Mouse (Mus musculus): ENCODE results near the gene Slc39a1.

Gene Slc39a1

GRCm38 (mm10) chr3:90247960-90248745 lies at the start of gene Slc39a1:
Gene Slc39a1 (plus strand): TSS chr3:90248172.
- DNase-seq: peak; percentile 97

DNA sequence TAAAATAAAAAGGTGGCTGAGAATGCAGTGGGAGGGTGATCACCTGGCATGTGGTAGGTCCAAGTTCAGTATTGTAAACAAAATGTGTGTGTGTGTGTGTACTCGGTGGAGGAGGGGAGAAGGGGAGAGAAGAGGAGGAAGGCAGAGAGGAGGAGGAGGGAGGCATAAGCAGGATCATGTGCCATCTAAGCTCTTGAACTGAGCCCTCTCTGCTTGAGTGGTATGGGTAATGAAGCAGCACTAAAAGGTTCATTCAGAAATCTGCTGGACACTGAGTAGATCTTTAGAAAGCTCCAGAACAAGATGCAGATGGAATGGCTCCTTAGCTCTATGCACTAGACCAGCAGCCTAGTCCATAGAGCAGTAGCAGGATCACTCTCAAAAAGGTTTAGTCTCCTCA lies 45.1 kb upstream of the Slc39a1 start:
- DNase-seq: no peak

DNA sequence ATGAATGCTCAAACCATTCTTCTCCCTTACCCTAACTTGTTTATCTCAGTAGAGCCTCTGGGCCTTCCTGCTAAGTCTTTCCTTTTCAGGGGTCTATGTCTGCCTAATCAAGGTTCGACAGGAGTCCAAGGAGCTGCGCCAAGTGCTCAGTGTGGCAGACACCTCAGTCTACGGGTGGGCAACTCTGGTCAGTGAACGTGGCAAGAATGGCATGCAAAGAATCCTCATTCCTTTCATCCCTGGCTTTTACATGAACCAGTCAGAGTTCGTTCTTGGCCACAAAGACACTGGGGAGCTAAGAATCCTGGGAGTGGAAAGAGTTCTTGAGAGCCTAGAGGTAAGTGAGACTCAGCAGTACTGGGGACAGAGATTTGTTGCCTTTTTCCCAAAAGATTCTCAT lies 44.4 kb upstream of the Slc39a1 start:
- no peak for DNase-seq

- DNase-seq: no peak
Measured at GRCm38 (mm10) chr3:90204582-90204981, 43.4 kb upstream of the Slc39a1 start.

DNA sequence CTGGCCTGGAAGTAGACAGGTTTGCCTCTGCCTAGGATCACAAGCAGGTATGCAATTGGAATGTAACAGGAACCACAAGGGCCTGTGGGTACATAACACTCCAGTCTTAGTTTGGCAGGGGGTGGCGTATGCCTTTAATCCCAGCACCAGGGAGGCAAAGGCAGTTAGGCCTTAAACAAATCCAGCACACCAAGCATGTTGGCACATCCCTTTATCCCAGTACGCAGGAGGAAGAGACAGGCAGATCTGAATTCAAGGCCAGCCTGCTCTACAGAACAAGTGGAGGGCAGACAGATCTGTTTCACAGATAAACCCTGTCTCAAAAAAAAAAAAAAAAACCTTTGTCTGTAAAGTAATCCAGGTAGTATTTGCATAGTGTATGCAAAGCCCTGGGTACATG lies 39.3 kb upstream of the Slc39a1 start:
- no peak for DNase-seq

- no peak for DNase-seq
Measured at GRCm38 (mm10) chr3:90209908-90210566, 37.9 kb upstream of the Slc39a1 start.

DNA sequence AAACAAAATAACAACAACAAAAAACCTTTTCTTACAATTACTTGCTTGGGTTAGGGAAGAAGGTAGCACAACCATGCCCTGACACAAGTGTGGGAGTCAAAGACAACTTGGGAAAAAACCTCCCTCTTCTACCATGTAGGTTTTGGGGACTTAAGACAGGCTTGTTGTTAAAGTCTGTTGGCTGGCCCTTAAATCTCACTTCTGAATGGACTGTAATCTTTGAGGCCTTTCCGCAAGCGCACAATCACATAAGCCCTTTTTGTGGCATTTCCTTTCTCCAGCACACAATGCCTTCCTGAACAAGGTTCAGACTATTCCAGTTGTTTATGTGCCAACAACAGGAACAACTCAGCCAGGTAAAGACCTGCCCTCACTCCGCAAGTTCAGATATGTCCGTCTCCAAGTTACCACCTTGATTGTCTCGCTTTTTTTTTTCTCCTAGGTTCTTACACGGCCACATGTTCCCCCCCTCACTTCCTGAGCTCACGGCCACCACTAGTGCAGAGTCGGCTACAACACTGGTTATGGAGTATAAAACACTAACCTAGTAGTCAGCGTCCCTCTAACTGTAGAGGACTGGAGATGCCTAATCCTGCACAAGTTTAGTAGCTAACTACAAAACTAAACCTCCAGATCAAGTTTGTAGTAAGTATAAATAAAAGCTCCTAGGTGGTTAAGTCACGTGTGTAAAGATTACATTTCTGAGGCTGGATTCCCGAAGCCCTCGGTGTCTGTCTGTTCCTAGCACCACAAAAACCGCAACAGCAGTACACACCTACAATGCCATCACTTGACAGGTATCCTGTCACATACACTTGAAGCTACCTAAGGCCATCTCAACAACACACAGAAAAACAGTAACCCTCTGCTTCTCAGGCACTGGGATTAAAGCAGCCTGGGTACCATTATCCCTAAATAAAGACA lies 36.2 kb upstream of the Slc39a1 start:
- no peak for DNase-seq

DNA sequence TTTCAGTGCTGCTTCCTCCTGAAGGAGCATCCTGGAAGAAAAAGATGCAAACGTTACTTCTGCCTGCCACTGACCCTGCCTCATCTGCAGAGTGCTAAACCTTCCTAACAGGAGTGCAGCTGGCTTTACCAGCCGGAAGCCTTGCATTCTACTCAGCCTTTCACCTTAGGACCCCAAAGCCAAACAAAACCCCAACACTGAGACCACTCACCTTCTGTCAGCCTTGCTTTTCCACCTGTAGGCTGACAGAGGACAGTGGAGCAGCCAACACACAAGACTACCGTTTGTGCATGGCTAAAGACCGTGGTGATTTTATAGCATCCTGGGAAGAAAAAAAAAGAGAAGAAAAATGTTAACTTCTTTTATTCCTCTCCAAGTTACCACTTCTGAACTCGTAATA lies 35.2 kb upstream of the Slc39a1 start:
- DNase-seq: no peak

- peak; percentile 91 for DNase-seq
Measured at GRCm38 (mm10) chr3:90213377-90213866, 34.5 kb upstream of the Slc39a1 start, which contains the start of the genes Rps27 and Rab13. Gene Rps27 (minus strand): TSS chr3:90213651. Gene Rab13 (plus strand): TSS chr3:90213695.

GRCm38 (mm10) chr3:90213956-90214684 lies 33.9 kb upstream of the Slc39a1 start:
- DNase-seq: peak; percentile 44

DNA sequence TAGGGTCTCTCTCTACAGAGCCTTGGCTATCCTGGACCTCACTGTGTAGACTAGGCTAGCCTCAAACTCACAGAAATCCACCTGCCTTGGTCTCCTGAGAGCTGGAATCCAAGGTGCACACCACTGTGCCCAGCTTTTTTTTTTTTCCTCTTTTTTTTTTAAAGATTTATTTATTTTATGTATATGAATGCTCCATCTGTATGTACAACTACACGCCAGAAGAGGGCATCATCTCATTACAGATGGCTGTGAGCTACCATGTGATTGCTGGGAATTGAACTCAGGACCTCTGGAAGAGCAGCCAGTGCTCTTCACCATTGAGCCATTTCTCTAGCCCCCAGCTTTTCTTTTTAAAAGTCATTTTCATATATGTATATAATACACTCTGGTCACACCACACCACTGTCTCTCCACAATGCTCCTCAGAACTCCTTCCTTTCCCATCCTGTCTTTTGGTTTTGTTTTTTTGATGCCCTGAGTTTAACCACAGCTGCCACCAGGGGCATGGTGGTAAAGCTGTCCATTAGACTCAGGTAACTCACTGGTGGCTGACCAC lies 32.1 kb upstream of the Slc39a1 start:
- no peak for DNase-seq

GRCm38 (mm10) chr3:90220088-90220487 lies 27.9 kb upstream of the Slc39a1 start:
- DNase-seq: peak; percentile 70

- peak; percentile 91 for DNase-seq
Measured at GRCm38 (mm10) chr3:90220531-90220951, 27.4 kb upstream of the Slc39a1 start.

DNA sequence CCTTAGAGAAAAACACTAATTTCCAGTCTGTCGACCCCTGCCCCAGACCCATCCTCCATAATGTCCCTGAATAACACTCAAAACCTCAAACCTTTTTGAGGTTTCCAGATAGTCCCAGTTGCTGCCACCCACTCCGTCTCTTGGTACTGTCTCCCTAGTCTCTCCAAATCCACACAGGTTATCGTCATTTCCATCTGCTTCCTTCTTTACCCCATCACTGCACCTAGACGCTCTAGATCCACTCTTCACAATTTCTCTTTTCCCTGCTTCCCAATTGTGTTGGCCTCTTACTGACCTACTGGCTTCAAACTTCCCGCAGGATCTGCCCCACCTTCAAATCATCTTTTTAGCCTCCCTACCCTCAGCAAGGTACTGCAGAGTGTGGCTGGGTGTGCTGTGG lies 26.8 kb upstream of the Slc39a1 start:
- no peak for DNase-seq

DNA sequence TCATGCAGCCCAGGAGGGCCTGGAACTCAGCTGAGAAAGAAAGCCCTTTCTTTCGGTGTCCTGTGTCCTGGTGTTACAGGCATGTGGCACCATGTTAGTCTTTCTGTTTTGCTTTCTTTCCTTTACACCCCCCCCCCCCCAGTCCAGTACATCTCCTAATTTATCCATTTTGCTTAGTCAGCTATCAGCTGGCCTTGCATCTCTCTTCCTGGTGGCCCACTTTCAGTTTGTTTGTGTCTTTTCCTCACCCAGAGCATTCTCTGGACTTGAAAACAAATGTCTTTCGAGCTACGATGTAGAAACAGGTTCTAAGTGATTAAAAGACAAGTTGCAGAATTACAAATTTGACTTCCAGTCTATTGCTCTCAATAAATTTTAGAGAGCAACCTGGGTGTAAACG lies 25.5 kb upstream of the Slc39a1 start:
- no peak for DNase-seq

GRCm38 (mm10) chr3:90222941-90223340 lies 25.0 kb upstream of the Slc39a1 start:
- no peak for DNase-seq

- DNase-seq: no peak
Measured at GRCm38 (mm10) chr3:90224331-90224730, 23.6 kb upstream of the Slc39a1 start.

GRCm38 (mm10) chr3:90231075-90231474 lies 16.9 kb upstream of the Slc39a1 start:
- DNase-seq: no peak

GRCm38 (mm10) chr3:90231507-90232333 lies 16.3 kb upstream of the Slc39a1 start, which contains the start of gene Jtb:
Gene Jtb (plus strand): TSS chr3:90231597.
- DNase-seq: peak; percentile 95

DNA sequence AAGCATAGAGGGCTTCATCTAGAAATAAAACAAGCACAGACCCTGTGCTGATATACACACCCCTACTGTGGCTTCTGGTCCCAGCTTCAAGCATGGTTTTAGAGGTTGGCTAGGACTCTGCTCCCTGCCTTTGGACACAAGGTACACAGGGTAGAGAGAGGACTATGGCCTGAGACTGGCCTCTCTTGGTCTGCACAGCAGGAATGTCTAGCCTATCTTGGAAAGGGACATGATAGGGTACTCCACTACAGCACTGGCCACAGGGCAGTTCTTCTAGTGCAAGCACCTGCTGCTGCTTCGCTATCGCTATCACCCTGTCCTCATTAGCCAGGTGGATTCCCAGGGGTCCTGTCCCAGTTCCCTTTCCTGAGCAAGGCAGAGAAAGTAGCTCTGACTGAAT lies 6.7 kb upstream of the Slc39a1 start:
- DNase-seq: no peak
